Mouse (Mus musculus) kidney, adult 10 weeks (tissue): ENCODE results near the gene Olfr695. TPM values are rescaled to one million over a fixed set of nuclear protein-coding genes. Genes with fewer than 3 reads are reported as not detected.

ENCODE experiments used
- polyA plus RNA-seq: library from polyadenylated mRNA; stranded (reverse); fragments of 350-450 nt; fragmentation: Illumina TruSeq; extraction: RNeasy Lipid Tissue Mini Kit (QIAGEN cat#74804); gene quantifications from one replicate; pipeline ENCODE4 v1.2.3, GENCODE M21; 2014; ENCODE audit warnings: low read depth, low replicate concordance

The Olfr695 gene
- not detected for polyA plus RNA-seq

GRCm38 (mm10) chr7:106716296-106716695 lies at the start of gene Olfr695:
TSS of gene Olfr695 (minus strand) at chr7:106716396.

GRCm38 (mm10) chr7:106755297-106755696 lies 39.1 kb upstream of the Olfr695 start, which contains the start of gene Olfr698:
TSS of gene Olfr698 (minus strand) at chr7:106755397.

GRCm38 (mm10) chr7:106742343-106742742 lies 26.1 kb upstream of the Olfr695 start, which contains the start of gene Olfr697:
TSS of gene Olfr697 (minus strand) at chr7:106742443.

GRCm38 (mm10) chr7:106691714-106692113 lies 24.5 kb downstream of the Olfr695 start, which contains the start of gene Olfr694:
TSS of gene Olfr694 (minus strand) at chr7:106691814.

GRCm38 (mm10) chr7:106680484-106680883 lies 35.7 kb downstream of the Olfr695 start, which contains the start of gene Olfr693:
TSS of gene Olfr693 (minus strand) at chr7:106680584.

Other genes starting within 250 kb of the Olfr695 start
- not detected for gene Olfr693, start 35.8 kb downstream of the Olfr695 start, polyA plus RNA-seq
- not detected for gene Olfr694, start 24.6 kb downstream of the Olfr695 start, polyA plus RNA-seq
- gene Olfr697, start 26.0 kb upstream of the Olfr695 start, polyA plus RNA-seq, result not detected
- gene Olfr698, start 39.0 kb upstream of the Olfr695 start, polyA plus RNA-seq, result not detected
- not detected for gene Olfr699, start 76.8 kb upstream of the Olfr695 start, polyA plus RNA-seq
- not detected for gene Olfr700, start 92.4 kb upstream of the Olfr695 start, polyA plus RNA-seq
- gene Olfr701, start 97.7 kb upstream of the Olfr695 start, polyA plus RNA-seq, result not detected
- gene Olfr702, start 117.5 kb upstream of the Olfr695 start, polyA plus RNA-seq, result not detected
- gene Olfr703, start 127.0 kb upstream of the Olfr695 start, polyA plus RNA-seq, result not detected
- gene Olfr704, start 146.8 kb upstream of the Olfr695 start, polyA plus RNA-seq, result not detected
- gene Olfr705, start 160.5 kb upstream of the Olfr695 start, polyA plus RNA-seq, result not detected
- not detected for gene Olfr706, start 171.8 kb upstream of the Olfr695 start, polyA plus RNA-seq
- gene Olfr707, start 184.8 kb upstream of the Olfr695 start, polyA plus RNA-seq, result not detected
- gene Olfr1532-ps1, start 191.6 kb upstream of the Olfr695 start, polyA plus RNA-seq, result not detected
- gene Olfr709-ps1, start 215.8 kb upstream of the Olfr695 start, polyA plus RNA-seq, result not detected
- gene Olfr710, start 231.9 kb upstream of the Olfr695 start, polyA plus RNA-seq, result not detected
- not detected for gene Olfr6, start 247.5 kb upstream of the Olfr695 start, polyA plus RNA-seq